Mouse (Mus musculus) lung, postnatal 4 days (tissue): Measurements from ENCODE around the gene Acot4.
"Not testable (repeated sequence)": the region's sequence is repeated elsewhere in the genome, so short reads cannot be mapped to it uniquely, and the experiment has no call there.

Experiments used
- DNase-seq, 2 experiments: peaks; one replicate each; pipeline ENCODE4 v3.0.0; 2021

Gene Acot4

DNA sequence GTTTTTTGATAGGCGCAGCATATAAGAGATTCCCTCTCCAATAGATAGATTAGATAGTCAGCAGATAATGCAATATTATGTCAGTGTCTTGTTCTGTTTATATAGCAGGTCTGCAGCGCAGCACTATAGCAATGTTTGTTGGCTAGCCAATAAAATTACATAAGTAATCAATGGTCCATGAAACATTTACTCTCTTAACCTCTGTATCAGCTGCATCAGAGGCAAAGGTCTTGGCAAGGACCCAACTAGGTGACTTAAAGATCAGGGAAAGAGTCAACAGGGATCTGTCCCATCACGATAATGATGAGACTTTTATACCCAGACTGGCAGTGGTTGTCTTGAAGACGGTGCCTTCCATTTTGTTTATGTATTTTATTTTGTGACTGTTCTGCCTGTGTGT lies 5.3 kb upstream of the Acot4 start:
- no peak for DNase-seq

DNA sequence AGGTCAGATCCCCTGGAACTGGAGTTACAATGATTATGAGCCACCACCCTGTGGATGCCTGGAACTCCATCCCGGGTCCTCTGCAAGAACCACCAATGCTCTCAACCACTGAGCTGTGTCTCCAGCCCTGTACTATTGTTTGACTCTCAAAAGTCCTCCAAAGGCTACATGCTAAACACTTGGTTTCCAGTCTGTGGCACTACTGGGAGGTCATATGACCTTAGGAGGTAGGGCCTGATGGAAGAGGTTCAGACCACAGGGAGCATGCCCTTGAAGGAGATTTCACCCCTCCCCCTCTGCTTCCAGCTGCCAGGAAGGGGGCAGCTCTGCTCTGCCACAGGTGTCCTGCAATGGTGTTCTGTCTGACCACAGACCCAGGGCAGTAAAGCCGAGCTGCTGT lies 4.9 kb upstream of the Acot4 start:
- not testable (repeated sequence) for DNase-seq

DNA sequence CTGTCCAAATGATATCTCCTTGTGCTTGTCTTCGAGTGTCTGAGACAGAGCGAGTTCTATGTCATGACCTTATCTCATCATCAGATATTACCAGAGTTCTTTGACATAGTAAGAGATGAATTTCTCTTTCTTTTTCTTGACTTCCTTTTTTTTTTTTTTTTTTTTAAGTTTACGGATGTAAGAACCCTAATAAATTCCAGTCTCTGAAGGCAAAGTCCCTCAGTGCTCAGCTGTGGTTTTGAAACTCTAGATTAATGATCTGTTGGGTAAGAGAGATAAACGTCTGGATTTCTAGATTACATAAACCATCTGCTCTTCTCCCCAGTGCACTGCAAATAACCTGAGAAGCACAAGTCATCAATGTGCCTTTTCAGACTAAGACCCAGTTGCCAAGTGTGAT lies 4.1 kb upstream of the Acot4 start:
- no peak for DNase-seq

DNA sequence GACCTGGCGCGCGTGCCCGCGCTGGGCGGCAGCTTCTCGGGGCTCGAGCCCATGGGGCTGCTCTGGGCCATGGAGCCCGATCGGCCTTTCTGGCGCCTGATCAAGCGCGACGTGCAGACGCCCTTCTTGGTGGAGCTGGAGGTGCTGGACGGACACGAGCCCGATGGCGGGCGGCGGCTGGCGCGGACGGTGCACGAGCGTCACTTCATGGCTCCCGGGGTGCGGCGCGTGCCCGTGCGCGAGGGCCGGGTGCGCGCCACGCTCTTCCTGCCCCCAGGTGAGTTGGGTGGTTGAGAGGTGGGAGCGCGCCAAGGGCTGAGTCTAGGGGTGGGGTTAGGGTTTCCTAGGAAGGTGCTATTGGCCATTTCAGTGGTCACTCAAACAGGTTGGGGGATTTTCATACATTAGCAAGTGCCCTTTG lies 522 bp downstream of the Acot4 start, which contains the start of gene Gm49366:
Gm49366 (plus strand) TSS at position 245 of the 421 bp plus-strand sequence.
- DNase-seq = peak; percentile 52 to 67

DNA sequence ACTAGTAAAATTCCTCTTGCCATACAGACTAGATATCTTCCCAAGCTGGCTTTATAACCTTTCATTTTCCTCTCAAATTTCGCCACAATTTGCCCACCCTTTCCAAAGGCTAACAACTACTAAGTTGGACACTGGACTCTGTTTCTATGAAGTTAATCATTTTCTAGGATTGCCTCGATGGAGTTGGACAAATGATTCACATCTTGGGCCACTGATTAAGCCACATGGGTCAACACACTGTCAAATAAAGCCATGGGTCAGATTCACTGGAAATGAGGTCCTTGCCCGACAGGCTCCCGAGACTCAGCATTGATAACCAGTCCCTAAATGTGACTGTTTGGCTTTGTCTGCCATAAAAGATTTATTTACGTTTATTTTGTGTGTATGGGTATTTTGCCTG lies 4.1 kb downstream of the Acot4 start:
- no peak for DNase-seq

DNA sequence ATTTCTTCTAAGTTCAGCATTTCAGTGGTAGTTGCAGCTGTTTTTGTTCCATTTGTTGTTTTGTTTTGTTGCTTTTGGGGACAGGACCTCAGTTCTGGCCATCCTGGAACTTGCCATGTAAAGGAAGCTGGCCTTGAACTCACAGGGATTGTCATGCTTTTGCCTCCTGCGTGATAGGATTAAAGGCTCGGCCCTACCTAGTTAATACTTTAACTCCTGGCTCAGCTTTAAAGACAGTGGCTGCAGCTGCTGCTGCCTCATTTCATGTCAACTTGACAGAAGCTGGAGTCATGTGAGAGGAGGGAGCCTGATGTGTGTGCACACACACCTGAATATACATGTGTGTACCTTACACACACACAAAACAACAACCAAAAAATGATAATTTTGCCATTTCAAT lies 5.9 kb downstream of the Acot4 start:
- DNase-seq = no peak

DNA sequence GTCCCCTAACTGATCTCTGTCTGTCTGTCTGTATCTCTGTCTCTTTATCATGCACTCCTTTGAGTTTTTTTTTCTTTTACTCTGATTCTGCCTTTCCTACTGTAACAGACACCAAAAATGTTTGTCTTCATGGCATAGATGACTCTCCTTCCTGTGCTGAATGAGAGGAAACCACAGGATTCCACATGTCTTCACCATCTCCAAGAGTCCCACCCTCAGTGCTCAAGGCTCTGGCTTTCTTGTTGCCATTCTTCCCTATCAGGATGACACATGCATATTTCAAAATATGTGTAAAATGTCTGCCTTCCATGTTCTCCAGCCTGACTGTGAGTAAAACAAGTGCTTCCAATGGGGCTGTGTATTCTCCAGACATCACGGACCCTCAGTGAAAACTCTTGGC lies 8.7 kb downstream of the Acot4 start:
- no peak for DNase-seq

DNA sequence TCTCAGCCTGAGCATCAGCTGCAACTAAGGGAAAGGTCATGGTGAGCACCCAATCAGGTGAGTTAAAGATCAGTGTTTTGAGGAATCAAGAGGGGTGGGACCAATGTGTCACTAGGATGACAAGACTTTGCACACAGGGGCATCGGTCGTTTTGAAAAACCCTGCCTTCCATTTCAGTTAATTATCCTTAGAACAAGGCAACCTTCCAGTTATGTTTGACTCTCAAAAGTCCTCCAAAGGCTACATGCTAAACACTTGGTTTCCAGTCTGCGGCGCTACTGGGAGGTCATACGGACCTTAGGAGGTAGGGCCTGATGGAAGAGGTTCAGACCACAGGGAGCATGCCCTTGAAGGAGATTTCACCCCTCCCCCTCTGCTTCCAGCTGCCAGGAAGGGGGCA lies 12.6 kb downstream of the Acot4 start:
- not testable (repeated sequence) for DNase-seq

DNA sequence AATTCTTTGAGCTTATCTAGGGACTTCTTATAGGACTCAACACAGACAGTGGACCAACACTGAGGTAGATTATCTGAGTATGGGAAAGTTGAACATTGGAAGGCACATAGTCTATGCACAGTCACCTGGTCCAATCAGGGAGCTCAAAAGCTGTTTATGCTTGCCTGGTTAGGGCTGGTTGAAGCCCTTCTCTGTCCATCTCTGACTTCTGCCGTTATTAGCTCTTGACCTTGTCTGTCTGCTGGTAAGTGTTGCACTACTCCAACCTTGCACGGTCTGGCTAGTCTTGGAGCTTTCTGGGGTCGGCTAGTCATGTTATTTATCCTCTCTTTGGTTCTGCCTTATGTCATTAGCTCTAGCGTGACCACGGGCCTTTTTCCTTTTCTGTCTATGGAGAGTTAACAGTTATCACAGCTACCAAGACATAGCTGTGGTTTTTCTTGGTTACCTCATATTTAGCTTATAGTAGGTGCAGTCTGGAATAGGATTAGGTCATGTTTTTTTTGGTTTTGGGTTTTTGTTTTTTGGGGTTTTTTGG lies 13.8 kb downstream of the Acot4 start, which contains the start of gene Acot3:
Acot3 (plus strand) TSS at position 208 of the 538 bp plus-strand sequence.
- no peak for DNase-seq

DNA sequence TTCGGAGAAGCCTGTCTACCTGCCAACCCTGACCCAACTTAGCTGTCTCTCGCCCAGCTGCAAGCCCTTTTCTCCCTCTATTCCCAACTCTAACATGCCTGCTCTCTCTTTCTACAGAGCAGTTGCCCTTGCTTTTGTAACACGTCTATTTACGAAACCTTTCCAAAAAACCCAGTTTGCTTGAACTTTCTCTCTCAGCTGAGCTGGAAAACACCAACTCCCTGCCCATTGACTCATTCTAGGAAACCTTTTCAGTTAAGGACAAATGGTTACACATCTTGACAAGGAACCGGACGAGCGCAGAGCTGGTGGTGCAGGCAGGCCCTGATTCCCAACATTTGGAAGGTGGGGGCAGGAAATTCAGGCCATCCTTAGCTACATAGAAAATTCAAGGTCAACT lies 14.4 kb downstream of the Acot4 start:
- no peak for DNase-seq

DNA sequence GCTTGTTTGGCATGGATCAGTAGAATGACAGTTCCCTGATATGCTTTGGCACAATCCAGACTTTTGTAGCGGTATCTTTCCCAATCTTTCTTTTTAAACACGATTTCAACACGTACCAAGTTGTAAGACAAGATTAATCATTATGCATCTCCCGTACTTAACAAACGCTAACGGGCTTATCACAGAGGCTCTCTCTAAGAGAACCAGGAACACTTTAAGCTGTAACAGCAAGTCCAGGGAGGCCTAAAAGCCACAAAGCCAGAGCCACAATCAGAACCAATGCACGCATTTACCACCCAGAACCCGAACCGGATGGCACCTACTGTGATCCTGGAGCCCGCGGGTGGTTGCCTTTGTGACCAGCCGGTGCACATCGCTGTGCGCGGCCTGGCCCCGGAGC lies 15.0 kb downstream of the Acot4 start:
- no peak for DNase-seq

DNA sequence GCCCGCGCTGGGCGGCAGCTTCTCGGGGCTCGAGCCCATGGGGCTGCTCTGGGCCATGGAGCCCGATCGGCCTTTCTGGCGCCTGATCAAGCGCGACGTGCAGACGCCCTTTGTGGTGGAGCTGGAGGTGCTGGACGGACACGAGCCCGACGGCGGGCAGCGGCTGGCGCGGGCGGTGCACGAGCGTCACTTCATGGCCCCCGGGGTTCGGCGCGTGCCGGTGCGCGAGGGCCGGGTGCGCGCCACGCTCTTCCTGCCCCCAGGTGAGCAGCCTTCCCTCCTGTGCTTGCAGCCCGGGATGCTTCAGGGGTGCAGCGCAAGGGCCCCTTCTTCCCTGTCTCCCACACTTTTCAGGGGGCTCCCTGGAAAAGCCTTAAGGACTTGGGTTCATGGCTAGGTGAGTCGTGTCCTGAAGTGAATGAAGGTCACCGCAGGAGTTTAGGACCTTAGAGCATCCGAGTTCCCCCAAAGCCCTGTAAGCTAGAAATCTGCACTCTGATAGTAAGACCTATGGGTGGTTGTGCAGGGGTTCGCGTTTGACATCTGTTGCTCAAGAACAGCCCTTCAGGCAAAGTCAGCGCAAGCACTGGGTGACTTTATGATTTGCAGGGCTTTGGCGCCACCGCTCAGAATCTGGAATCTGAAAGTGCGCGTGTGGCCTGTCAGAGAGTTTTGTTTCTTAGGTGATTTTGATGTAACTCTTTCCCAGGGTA lies 15.7 kb downstream of the Acot4 start:
- peak; percentile 14 to 32 for DNase-seq

DNA sequence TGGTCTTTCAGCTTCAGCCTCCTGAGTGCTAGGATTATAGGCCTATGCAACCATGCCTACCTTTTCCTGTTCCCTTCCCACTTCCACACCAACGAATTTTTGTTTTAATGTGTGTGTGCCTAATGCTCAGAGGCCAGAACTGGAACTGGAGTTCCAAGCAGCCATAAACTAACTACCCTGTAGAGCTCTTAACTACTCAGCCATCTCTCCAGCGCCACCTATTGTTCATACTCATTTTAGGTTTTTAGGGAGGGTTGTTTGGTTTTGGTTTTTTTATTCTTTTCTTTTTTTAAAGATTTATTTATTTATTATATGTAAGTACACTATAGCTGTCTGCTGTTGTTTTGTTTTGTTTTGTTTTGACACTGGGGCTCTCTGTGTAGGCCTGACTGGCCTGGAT lies 22.8 kb downstream of the Acot4 start:
- peak in 1 of 2 experiments; percentile 13 for DNase-seq

DNA sequence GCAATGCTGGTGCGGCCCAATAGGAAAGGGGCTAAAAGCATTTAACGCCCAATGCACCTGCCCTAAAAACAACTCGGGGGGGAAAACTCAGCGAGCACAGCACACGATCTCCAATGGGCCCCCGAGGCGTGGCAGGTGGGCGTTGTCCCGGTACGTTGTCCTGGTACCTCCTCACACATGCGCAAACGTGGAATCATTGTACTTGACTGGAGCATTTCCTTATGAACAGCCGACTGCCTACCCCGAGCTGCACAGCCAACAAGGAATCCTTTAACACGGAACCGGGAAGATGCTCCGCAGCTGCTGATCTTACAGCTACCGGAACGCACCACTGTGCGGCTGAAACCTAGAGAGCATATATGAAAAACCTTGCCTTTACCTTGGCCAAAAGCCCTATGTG lies 24.2 kb downstream of the Acot4 start:
- no peak for DNase-seq

DNA sequence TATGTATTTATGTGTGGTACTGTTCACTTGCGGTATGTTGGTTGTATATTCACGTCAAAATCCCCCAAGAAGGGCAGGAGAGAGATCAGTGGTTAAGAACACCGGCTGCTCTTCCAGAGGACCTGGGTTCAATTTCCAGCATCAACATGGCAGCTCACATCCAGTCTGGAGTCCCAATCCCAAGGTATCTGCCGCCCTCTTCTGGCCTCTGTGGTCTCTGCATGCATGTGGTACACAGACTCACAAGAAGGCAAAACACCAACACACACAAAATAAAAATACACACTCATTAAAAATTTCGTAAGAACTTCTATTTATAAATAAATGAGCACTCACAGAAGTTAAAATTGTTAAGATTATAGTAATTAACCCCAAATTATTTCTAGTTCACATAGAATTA lies 25.0 kb downstream of the Acot4 start:
- peak in 1 of 2 experiments; percentile 16 for DNase-seq

DNA sequence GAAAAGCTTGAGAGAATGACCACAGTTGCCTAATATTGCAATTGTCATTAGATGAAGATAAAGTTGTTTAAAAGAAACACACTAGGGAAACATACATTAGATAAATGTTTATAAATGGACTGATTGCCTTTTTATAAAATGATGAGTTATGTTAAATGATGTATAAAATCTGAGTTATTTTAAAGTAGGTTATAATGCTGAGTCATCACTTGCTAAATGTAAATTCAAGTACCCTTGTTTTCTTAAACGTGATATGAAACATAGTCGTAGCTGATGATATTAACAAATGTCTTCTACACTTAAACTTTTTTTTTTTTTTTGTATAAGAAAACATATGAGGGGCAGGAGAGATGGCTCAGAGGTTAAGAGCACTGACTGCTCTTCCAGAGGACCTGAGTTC lies 25.7 kb downstream of the Acot4 start:
- DNase-seq = no peak

DNA sequence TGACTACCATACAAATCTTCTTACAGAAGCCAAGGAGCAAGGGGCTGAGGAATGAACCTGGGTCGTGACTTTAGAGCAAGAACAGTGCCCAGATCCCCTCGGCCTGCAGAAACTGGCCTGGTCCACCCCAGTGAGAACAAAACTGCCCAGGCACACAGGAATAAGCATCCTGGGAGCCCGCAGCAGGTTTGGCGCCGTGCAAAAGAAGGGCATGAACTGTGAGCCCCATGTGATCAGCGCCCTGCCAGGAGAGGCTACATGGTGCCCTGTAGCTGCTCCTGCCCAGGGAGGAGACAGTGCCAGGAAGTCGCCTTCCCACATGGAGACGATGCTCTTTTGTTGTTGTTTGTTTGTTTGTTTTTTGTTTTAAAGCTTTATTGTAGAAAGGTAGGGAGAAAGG lies 26.4 kb downstream of the Acot4 start:
- DNase-seq = no peak

DNA sequence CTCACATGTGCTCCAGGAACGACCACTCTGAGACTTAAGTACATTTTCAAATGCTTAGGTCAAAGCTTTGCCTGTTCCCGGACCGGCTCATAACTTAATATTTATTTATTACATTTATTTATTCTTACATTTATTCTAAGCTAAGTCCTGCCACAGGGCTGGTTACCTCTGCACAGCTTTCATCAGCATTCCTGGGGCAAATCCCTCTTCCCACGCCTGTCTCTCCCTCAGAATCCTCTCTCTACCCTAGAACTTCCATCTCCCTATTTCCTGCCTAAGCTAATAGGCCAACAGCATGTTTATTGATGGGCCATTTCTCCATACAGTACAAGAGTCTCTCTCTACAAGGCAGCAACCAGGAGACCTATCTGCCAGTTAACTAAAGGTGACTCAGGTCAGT lies 29.6 kb downstream of the Acot4 start:
- DNase-seq = no peak

DNA sequence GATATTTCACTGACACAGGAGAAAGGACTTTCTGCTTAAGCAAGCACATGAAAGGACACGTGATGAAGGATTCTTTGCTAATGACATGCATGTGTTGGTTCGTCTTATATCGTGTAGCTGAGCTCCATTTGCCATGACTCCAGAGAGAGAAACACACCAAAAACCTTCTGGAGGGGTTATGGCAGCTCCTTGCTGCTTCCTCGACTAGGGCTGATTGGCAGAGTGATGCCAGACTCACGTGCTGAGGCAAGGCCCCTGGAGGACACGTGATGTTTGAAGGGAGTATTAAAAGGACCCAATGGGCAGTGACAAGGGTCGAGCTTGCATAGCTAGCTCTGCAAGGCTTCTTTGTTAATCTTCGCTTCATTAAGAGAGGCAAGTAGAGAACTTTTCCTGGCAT lies 30.1 kb downstream of the Acot4 start:
- no peak for DNase-seq

DNA sequence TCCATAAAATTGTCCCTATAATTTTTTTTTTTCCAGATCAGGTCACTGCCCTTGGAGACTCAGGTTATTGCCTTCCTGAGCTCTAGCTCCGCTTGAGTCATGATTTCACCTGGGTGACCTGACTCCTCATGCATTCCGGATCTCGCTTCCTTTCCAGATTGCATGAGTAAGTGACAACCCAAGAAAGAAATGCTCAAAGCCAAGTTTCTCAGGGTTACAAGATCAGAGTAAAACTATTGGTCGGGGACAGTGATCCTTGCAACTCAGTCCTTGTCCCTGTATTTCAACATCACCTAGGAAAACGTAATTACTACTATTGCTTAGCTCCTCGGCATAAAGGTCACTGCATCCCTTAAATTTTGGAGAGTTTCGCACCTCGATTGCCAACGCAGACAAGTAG lies 30.8 kb downstream of the Acot4 start, which contains the start of gene Acot5:
Acot5 (plus strand) TSS at position 340 of the 400 bp plus-strand sequence.
- DNase-seq = no peak

DNA sequence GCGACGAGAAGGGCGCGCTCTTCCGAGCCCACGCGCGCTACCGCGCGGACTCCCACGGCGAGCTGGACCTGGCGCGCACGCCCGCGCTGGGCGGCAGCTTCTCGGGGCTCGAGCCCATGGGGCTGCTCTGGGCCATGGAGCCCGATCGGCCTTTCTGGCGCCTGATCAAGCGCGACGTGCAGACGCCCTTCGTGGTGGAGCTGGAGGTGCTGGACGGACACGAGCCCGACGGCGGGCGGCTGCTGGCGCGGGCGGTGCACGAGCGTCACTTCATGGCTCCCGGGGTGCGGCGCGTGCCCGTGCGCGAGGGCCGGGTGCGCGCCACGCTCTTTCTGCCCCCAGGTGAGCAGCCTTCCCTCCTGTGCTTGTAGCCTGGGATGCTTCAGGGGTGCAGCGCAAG lies 31.4 kb downstream of the Acot4 start:
- peak; percentile 31 to 69 for DNase-seq

DNA sequence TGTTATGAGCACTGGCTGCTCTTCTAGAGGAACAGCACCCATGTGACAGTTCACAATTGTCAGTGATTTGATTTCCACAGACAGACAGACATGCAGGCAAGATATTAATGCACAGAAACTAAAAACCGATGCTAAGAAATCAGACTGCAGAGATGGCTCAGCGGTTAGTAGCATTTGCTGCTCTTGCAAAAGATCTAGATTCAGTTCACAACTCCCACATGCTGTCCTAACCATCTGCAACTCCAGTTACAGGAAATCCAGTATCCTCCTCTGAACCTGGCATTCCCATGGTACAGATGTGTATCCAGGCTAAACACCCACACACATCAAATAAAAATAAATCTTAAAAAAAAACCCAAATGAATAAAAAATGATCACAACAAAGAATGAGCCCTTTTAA lies 33.5 kb downstream of the Acot4 start:
- DNase-seq = no peak

DNA sequence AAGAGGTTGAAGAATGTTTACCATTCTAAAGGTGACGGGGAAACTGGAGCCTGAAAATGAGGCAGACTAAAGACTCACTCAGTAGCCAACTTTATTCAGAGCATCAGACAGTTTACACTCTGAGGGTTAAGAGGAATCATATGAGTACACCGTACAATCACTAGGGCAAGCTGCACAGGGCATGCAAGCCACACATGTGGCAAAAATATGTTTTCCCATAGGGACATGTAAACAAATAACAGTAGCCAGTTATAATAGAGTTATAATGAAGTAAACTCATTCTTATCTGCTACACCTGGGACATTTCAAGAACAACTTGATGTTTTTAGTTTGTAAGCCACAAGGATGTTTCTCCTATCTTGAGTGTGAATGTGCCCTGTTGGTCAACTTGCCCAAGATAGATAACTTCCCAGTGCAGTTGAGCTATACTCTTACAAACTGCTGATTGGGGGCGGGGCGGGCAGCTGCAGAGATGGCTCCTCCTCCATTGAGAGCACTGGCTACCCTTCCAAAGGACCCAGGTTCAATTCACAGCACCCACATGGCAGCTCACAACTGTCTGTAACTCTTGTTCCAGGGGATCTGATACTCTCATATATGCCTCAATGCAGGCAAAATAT lies 39.3 kb downstream of the Acot4 start:
- no peak for DNase-seq

DNA sequence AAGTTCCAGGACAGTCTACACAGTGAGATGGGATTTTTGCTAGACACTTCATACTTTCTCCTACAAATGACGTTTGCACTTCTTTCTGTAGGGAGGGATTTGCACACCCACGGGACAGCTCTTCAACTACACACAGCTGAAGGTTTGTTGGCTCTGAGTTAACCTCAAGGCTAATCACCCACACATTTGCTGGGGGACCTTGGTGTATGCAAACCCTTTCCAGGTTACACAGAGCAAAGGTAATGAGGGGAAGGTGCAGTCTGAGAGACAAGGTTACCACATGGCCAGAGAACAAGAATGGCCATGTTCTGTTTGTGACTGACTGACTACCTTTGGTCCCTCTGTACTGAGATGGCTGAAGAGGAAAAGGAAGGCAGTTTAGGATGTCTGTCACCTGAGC lies 45.7 kb downstream of the Acot4 start:
- DNase-seq = no peak
